Mouse (Mus musculus): Measurements from ENCODE around the gene Tex45.

GRCm38 (mm10) chr8:3470562-3470961 lies at the start of gene Tex45:
- TF ChIP-seq CTCF (IDR thresholded peaks at IDR 0.05; ENCODE audit: borderline replicate concordance, extremely low read depth, insufficient read depth, insufficient read length), result no peak
- TF ChIP-seq POLR2A (IDR thresholded peaks at IDR 0.05; ENCODE audit: borderline replicate concordance, extremely low read depth, insufficient read depth, insufficient read length, poor library complexity, severe bottlenecking), result no peak

All from brain, embryonic 14.5 days (tissue).